Mouse (Mus musculus): ENCODE results near the gene Dnajc15. TPM values are rescaled to one million over a fixed set of nuclear protein-coding genes. Genes with fewer than 3 reads are reported as not detected.

Gene Dnajc15
- polyA plus RNA-seq, 1 experiment from 2014 or later, result 122 TPM

- H3K27me3 ChIP-seq (replicated peaks), result no peaks in the 10 kb centered on the region
- no peak for ATAC-seq (ENCODE audit: extremely low read depth, insufficient number of reproducible peaks, low FRiP score, low TSS enrichment)
- WGBS, result 75% methylated on average over 1 of the region's 1 CpGs
- H3K4me1 ChIP-seq, result peaks cover 7% of the 10 kb centered on the region
- no peak overlapping the region for H3K27ac ChIP-seq (replicated peaks)
- no peak overlapping the region for H3K4me3 ChIP-seq
- no peak overlapping the region for H3K4me2 ChIP-seq
- H3K36me3 ChIP-seq, result peaks cover 9% of the 10 kb centered on the region; the same call in 1 of the 2 replicates
- no peak overlapping the region for H3K9ac ChIP-seq
- no peaks in the 10 kb centered on the region for H3K9me3 ChIP-seq
Measured at GRCm38 (mm10) chr14:77859894-77860293, 15.0 kb downstream of the Dnajc15 start.

GRCm38 (mm10) chr14:77853951-77854350 lies 21.0 kb downstream of the Dnajc15 start:
- peaks cover 22% of the 10 kb centered on the region for H3K36me3 ChIP-seq
- H3K27me3 ChIP-seq (replicated peaks), result no peaks in the 10 kb centered on the region
- peaks cover 19% of the 10 kb centered on the region for H3K4me1 ChIP-seq
- H3K9ac ChIP-seq, result no peak overlapping the region
- no peaks in the 10 kb centered on the region for H3K9me3 ChIP-seq
- H3K4me3 ChIP-seq, result no peak overlapping the region
- 53% methylated on average over 1 of the region's 1 CpGs for WGBS
- no peak overlapping the region for H3K27ac ChIP-seq (replicated peaks)
- H3K4me2 ChIP-seq, result no peak overlapping the region
- ATAC-seq (ENCODE audit: extremely low read depth, insufficient number of reproducible peaks, low FRiP score, low TSS enrichment), result no peak

- ATAC-seq (ENCODE audit: extremely low read depth, insufficient number of reproducible peaks, low FRiP score, low TSS enrichment), result no peak
- H3K4me2 ChIP-seq, result no peak overlapping the region
- peaks cover 27% of the 10 kb centered on the region for H3K4me1 ChIP-seq
- peaks cover 13% of the 10 kb centered on the region for H3K36me3 ChIP-seq
- WGBS, result 39% methylated on average over 7 of the region's 7 CpGs
- H3K4me3 ChIP-seq, result no peak overlapping the region
- H3K9ac ChIP-seq, result peak overlapping the region; percentile 19; the same call in 1 of the 2 replicates
- H3K9me3 ChIP-seq, result no peaks in the 10 kb centered on the region
- no peaks in the 10 kb centered on the region for H3K27me3 ChIP-seq (replicated peaks)
- H3K27ac ChIP-seq (replicated peaks), result 0 out of 2 replicates have a peak overlapping the region, but pooled peaks have one; percentile 28
Measured at GRCm38 (mm10) chr14:77849852-77850251, 25.1 kb downstream of the Dnajc15 start.

- H3K4me1 ChIP-seq, result peaks cover 23% of the 10 kb centered on the region
- 91% methylated on average over 1 of the region's 1 CpGs for WGBS
- H3K36me3 ChIP-seq, result peaks cover 16% of the 10 kb centered on the region
- ATAC-seq (ENCODE audit: extremely low read depth, insufficient number of reproducible peaks, low FRiP score, low TSS enrichment), result no peak
- no peak overlapping the region for H3K4me2 ChIP-seq
- no peak overlapping the region for H3K9ac ChIP-seq
- H3K4me3 ChIP-seq, result no peak overlapping the region
- no peaks in the 10 kb centered on the region for H3K9me3 ChIP-seq
- H3K27me3 ChIP-seq (replicated peaks), result no peaks in the 10 kb centered on the region
- H3K27ac ChIP-seq (replicated peaks), result no peak overlapping the region
Measured at GRCm38 (mm10) chr14:77848349-77848748, 26.6 kb downstream of the Dnajc15 start.

- H3K9ac ChIP-seq, result no peak overlapping the region
- H3K27me3 ChIP-seq (replicated peaks), result no peaks in the 10 kb centered on the region
- no peak overlapping the region for H3K4me2 ChIP-seq
- H3K4me3 ChIP-seq, result no peak overlapping the region
- no peaks in the 10 kb centered on the region for H3K9me3 ChIP-seq
- no peak overlapping the region for H3K27ac ChIP-seq (replicated peaks)
- 77% methylated on average over 4 of the region's 4 CpGs for WGBS
- H3K36me3 ChIP-seq, result peaks cover 5% of the 10 kb centered on the region; the same call in 1 of the 2 replicates
- ATAC-seq (ENCODE audit: extremely low read depth, insufficient number of reproducible peaks, low FRiP score, low TSS enrichment), result no peak
- peaks cover 23% of the 10 kb centered on the region for H3K4me1 ChIP-seq
Measured at GRCm38 (mm10) chr14:77846206-77846605, 28.7 kb downstream of the Dnajc15 start.

- peaks cover 5% of the 10 kb centered on the region; the same call in 1 of the 2 replicates for H3K36me3 ChIP-seq
- ATAC-seq (ENCODE audit: extremely low read depth, insufficient number of reproducible peaks, low FRiP score, low TSS enrichment), result no peak
- H3K9ac ChIP-seq, result no peak overlapping the region
- no peaks in the 10 kb centered on the region for H3K27me3 ChIP-seq (replicated peaks)
- 63% methylated on average over 1 of the region's 1 CpGs for WGBS
- no peak overlapping the region for H3K4me3 ChIP-seq
- no peaks in the 10 kb centered on the region for H3K9me3 ChIP-seq
- H3K4me2 ChIP-seq, result no peak overlapping the region
- H3K27ac ChIP-seq (replicated peaks), result no peak overlapping the region
- peaks cover 17% of the 10 kb centered on the region for H3K4me1 ChIP-seq
Measured at GRCm38 (mm10) chr14:77845479-77845878, 29.4 kb downstream of the Dnajc15 start.

GRCm38 (mm10) chr14:77840574-77840973 lies 34.4 kb downstream of the Dnajc15 start:
- Histone ChIP-seq H3K4me2 (no peak overlapping the region), H3K9me3 (no peaks in the 10 kb centered on the region), H3K27ac (replicated peaks) (no peak overlapping the region), H3K36me3 (peaks cover 5% of the 10 kb centered on the region; the same call in 1 of the 2 replicates), H3K9ac (no peak overlapping the region), H3K27me3 (replicated peaks) (no peaks in the 10 kb centered on the region), H3K4me3 (no peak overlapping the region), H3K4me1 (peaks cover 7% of the 10 kb centered on the region)
- 45% methylated on average over 6 of the region's 6 CpGs for WGBS
- no peak for ATAC-seq (ENCODE audit: extremely low read depth, insufficient number of reproducible peaks, low FRiP score, low TSS enrichment)

- WGBS, result 85% methylated on average over 2 of the region's 2 CpGs
- H3K4me2 ChIP-seq, result no peak overlapping the region
- H3K27me3 ChIP-seq (replicated peaks), result no peaks in the 10 kb centered on the region
Measured at GRCm38 (mm10) chr14:77840078-77840477, 34.8 kb downstream of the Dnajc15 start.

GRCm38 (mm10) chr14:77836794-77837193 lies 38.1 kb downstream of the Dnajc15 start:
- Histone ChIP-seq H3K4me2 (no peak overlapping the region), H3K9me3 (no peaks in the 10 kb centered on the region), H3K27me3 (replicated peaks) (no peaks in the 10 kb centered on the region), H3K27ac (replicated peaks) (no peak overlapping the region), H3K9ac (no peak overlapping the region), H3K4me1 (no peaks in the 10 kb centered on the region), H3K4me3 (no peak overlapping the region), H3K36me3 (peaks cover 4% of the 10 kb centered on the region; the same call in 1 of the 2 replicates)
- ATAC-seq (ENCODE audit: extremely low read depth, insufficient number of reproducible peaks, low FRiP score, low TSS enrichment), result no peak
- WGBS, result 81% methylated on average over 2 of the region's 2 CpGs

More at GRCm38 (mm10) chr14:77840078-77840477, 34.8 kb downstream of the Dnajc15 start:
- H3K27ac ChIP-seq (replicated peaks), result no peak overlapping the region
- no peak for ATAC-seq (ENCODE audit: extremely low read depth, insufficient number of reproducible peaks, low FRiP score, low TSS enrichment)
- H3K4me3 ChIP-seq, result no peak overlapping the region
- H3K9ac ChIP-seq, result no peak overlapping the region
- peaks cover 5% of the 10 kb centered on the region; the same call in 1 of the 2 replicates for H3K36me3 ChIP-seq
- peaks cover 2% of the 10 kb centered on the region for H3K4me1 ChIP-seq
- no peaks in the 10 kb centered on the region for H3K9me3 ChIP-seq

- no peak overlapping the region for H3K27ac ChIP-seq (replicated peaks)
- H3K4me1 ChIP-seq, result peaks cover 1% of the 10 kb centered on the region; the same call in 1 of the 2 replicates
- no peak overlapping the region for H3K9ac ChIP-seq
- no peak overlapping the region for H3K4me2 ChIP-seq
- ATAC-seq (ENCODE audit: extremely low read depth, insufficient number of reproducible peaks, low FRiP score, low TSS enrichment), result no peak
- no peak overlapping the region for H3K4me3 ChIP-seq
- peaks cover 4% of the 10 kb centered on the region; the same call in 1 of the 2 replicates for H3K36me3 ChIP-seq
- H3K9me3 ChIP-seq, result no peaks in the 10 kb centered on the region
- H3K27me3 ChIP-seq (replicated peaks), result no peaks in the 10 kb centered on the region
Measured at GRCm38 (mm10) chr14:77832359-77832758, 42.6 kb downstream of the Dnajc15 start.

GRCm38 (mm10) chr14:77831936-77832335 lies 43.0 kb downstream of the Dnajc15 start:
- H3K9ac ChIP-seq, result no peak overlapping the region
- WGBS, result 80% methylated on average over 4 of the region's 4 CpGs
- ATAC-seq (ENCODE audit: extremely low read depth, insufficient number of reproducible peaks, low FRiP score, low TSS enrichment), result no peak
- H3K4me1 ChIP-seq, result peaks cover 3% of the 10 kb centered on the region; the same call in 1 of the 2 replicates
- no peak overlapping the region for H3K27ac ChIP-seq (replicated peaks)
- peaks cover 4% of the 10 kb centered on the region; the same call in 1 of the 2 replicates for H3K36me3 ChIP-seq
- H3K27me3 ChIP-seq (replicated peaks), result no peaks in the 10 kb centered on the region
- H3K4me2 ChIP-seq, result no peak overlapping the region
- H3K4me3 ChIP-seq, result no peak overlapping the region
- H3K9me3 ChIP-seq, result no peaks in the 10 kb centered on the region

- WGBS, result 81% methylated on average over 4 of the region's 4 CpGs
- no peak for ATAC-seq (ENCODE audit: extremely low read depth, insufficient number of reproducible peaks, low FRiP score, low TSS enrichment)
Measured at GRCm38 (mm10) chr14:77829673-77830072, 45.3 kb downstream of the Dnajc15 start.

More at GRCm38 (mm10) chr14:77829673-77830072, 45.3 kb downstream of the Dnajc15 start:
- Histone ChIP-seq H3K4me2 (no peak overlapping the region), H3K4me1 (peaks cover 8% of the 10 kb centered on the region), H3K27ac (replicated peaks) (no peak overlapping the region), H3K36me3 (peaks cover 4% of the 10 kb centered on the region), H3K4me3 (no peak overlapping the region), H3K27me3 (replicated peaks) (no peaks in the 10 kb centered on the region), H3K9me3 (no peaks in the 10 kb centered on the region), H3K9ac (no peak overlapping the region)

Measured in heart, embryonic 13.5 days (tissue).